Mouse (Mus musculus) small intestine, adult 2 months (tissue): Measurements from ENCODE around the gene Hist1h3g.

Experiments used
- CTCF ChIP-seq: fragments of 200-500 bp; IDR thresholded peaks from 2 replicates; pipeline ENCODE4 v1.5.1; 2012; ENCODE audit warnings: low read depth, mild to moderate bottlenecking, control low read depth, inconsistent platforms, low read length, moderate library complexity, mixed read lengths; ENCODE audit not compliant: insufficient replicate concordance, insufficient read length; ENCODE audit errors: extremely low read depth
- POLR2A ChIP-seq: fragments of 200-500 bp; IDR thresholded peaks from 2 replicates; pipeline ENCODE4 v1.6.1; 2012; ENCODE audit warnings: low read depth, mild to moderate bottlenecking, control low read depth, inconsistent platforms, low read length, moderate library complexity

GRCm38 (mm10) chr13:23582219-23583056 lies 47.2 kb downstream of the Hist1h3g start:
- TF ChIP-seq CTCF (no peak), POLR2A (no peak)
